Mouse (Mus musculus) embryonic facial prominence, embryonic 12.5 days (tissue): ENCODE results near the gene Rnase2b. TPM values are rescaled to one million over a fixed set of nuclear protein-coding genes. Genes with fewer than 3 reads are reported as not detected.

Experiments
- ATAC-seq: fragments of 200-750 bp; cut with Nextera tagmentation; 2 replicates; pipeline ENCODE4 v1.8.0; 2017; ENCODE audit not compliant: insufficient number of reproducible peaks, insufficient read depth, low FRiP score, low TSS enrichment
- H3K27ac ChIP-seq: fragments of 300-500 bp; sonication (generic); 2 replicates; pipeline ENCODE4 v1.5.1; 2016; ENCODE audit warnings: mild to moderate bottlenecking
- H3K27me3 ChIP-seq: fragments of 300-500 bp; sonication (generic); 2 replicates; pipeline ENCODE4 v1.6.1; 2016; ENCODE audit warnings: mild to moderate bottlenecking, moderate library complexity
- H3K36me3 ChIP-seq: fragments of 300-500 bp; sonication (generic); 2 replicates; pipeline ENCODE4 v1.6.1; 2016; ENCODE audit warnings: mild to moderate bottlenecking
- H3K4me1 ChIP-seq: fragments of 300-500 bp; sonication (generic); 2 replicates; pipeline ENCODE4 v1.6.1; 2016
- H3K4me2 ChIP-seq: fragments of 300-500 bp; sonication (generic); replicated peaks from 2 replicates; pipeline ENCODE4 v1.6.1; 2016; ENCODE audit warnings: mild to moderate bottlenecking, moderate library complexity
- H3K4me3 ChIP-seq: fragments of 300-500 bp; sonication (generic); 2 replicates; pipeline ENCODE4 v1.5.1; 2016; ENCODE audit warnings: mild to moderate bottlenecking
- H3K9ac ChIP-seq: fragments of 300-500 bp; sonication (generic); 2 replicates; pipeline ENCODE4 v1.6.1; 2016; ENCODE audit warnings: mild to moderate bottlenecking, moderate library complexity
- H3K9me3 ChIP-seq: fragments of 300-500 bp; sonication (generic); 2 replicates; pipeline ENCODE4 v1.6.1; 2016; ENCODE audit warnings: mild to moderate bottlenecking, moderate library complexity
- WGBS: fragments of 180-500 bp; shearing (Covaris S2); methylation state at CpG from one replicate; pipeline ENCODE4 v1.1.7; 2016; 5-methylcytosine and 5-hydroxymethylcytosine counted together
- polyA plus RNA-seq: library from polyadenylated mRNA; unstranded; fragments of >200 nt; fragmentation: Nextera tagmentation; extraction: Ambion mirVana; gene quantifications from 2 replicates; pipeline ENCODE4 v1.2.1, GENCODE M21; 2016

The Rnase2b gene
- polyA plus RNA-seq, 1 experiment from 2014 or later: not detected

GRCm38 (mm10) chr14:51200466-51200865 lies 38.4 kb downstream of the Rnase2b start:
- no peaks in the 10 kb centered on the region for H3K4me1 ChIP-seq
- WGBS: 86% methylated on average over 2 of the region's 2 CpGs
- no peak for ATAC-seq
- H3K27ac ChIP-seq: no peak overlapping the region
- H3K4me3 ChIP-seq: no peak overlapping the region
- H3K4me2 ChIP-seq: no peak overlapping the region
- H3K9ac ChIP-seq: no peak overlapping the region
- no peaks in the 10 kb centered on the region for H3K27me3 ChIP-seq
- no peaks in the 10 kb centered on the region for H3K9me3 ChIP-seq
- no peaks in the 10 kb centered on the region for H3K36me3 ChIP-seq

DNA sequence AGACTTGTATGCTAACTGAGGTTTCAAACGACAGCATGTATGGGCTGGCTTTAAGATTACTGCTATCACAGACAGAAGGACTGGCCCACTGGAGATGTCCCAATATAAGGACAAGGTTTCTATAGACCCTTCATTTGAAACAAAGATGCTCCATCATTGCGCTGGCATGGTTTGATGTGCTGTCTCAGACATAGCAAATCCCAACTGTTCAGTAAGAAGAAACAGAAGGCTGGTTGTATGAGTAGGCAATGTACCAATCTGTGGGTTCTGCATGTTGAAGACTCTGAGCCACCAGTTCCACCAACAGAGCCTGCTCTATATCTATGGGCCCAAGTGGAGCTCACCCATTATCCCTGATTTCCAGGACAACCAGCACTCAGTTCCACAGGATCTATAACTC lies 41.1 kb downstream of the Rnase2b start, which contains the start of gene Ear14:
TSS of gene Ear14 (plus strand) at position 277 of the 400 bp plus-strand sequence.
- H3K9ac ChIP-seq: no peak within 1 kb of the TSS
- H3K27ac ChIP-seq: no peak within 1 kb of the TSS
- H3K4me3 ChIP-seq: no peak within 1 kb of the TSS
- H3K9me3 ChIP-seq: no peaks in the 10 kb centered on the region
- no peaks in the 10 kb centered on the region for H3K36me3 ChIP-seq
- H3K27me3 ChIP-seq: no peaks in the 10 kb centered on the region
- H3K4me2 ChIP-seq: no peak within 1 kb of the TSS
- no peaks in the 10 kb centered on the region for H3K4me1 ChIP-seq
- no peak for ATAC-seq
- WGBS: 81% methylated on average over 2 of the region's 2 CpGs

Other genes starting within 250 kb of the Rnase2b start
- gene Osgep, start 237.4 kb upstream of the Rnase2b start, polyA plus RNA-seq: 162 and 166 TPM in 2 replicates
- 320 and 335 TPM in 2 replicates for gene Apex1, start 237.3 kb upstream of the Rnase2b start, polyA plus RNA-seq
- gene Pip4p1, start 231.4 kb upstream of the Rnase2b start, polyA plus RNA-seq: 54.5 and 57.6 TPM in 2 replicates
- 48.8 and 49.9 TPM in 2 replicates for gene Pnp, start 231.2 kb upstream of the Rnase2b start, polyA plus RNA-seq
- gene Gm49342, start 217.7 kb upstream of the Rnase2b start, polyA plus RNA-seq: not detected in 2 replicates
- gene Pnp2, start 206.3 kb upstream of the Rnase2b start, polyA plus RNA-seq: 0.29 TPM in 1 of 2 replicates, not detected in the other
- gene Rnase10, start 154.5 kb upstream of the Rnase2b start, polyA plus RNA-seq: not detected in 2 replicates
- gene Rnase9, start 120.4 kb upstream of the Rnase2b start, polyA plus RNA-seq: not detected in 2 replicates
- gene Rnase11, start 112.1 kb upstream of the Rnase2b start, polyA plus RNA-seq: not detected in 2 replicates
- not detected in 2 replicates for gene Rnase12, start 104.6 kb upstream of the Rnase2b start, polyA plus RNA-seq
- gene Olfr750, start 87.8 kb upstream of the Rnase2b start, polyA plus RNA-seq: not detected in 2 replicates
- gene Rnase4, start 71.2 kb upstream of the Rnase2b start, polyA plus RNA-seq: 17.8 and 18.9 TPM in 2 replicates
- 4.1 and 4.5 TPM in 2 replicates for gene Ang, start 71.1 kb upstream of the Rnase2b start, polyA plus RNA-seq
- gene Eddm3b, start 47.8 kb upstream of the Rnase2b start, polyA plus RNA-seq: not detected in 2 replicates
- 0.28 and 0.29 TPM in 2 replicates for gene Rnase6, start 38.4 kb upstream of the Rnase2b start, polyA plus RNA-seq
- not detected in 2 replicates for gene Rnase1, start 15.5 kb upstream of the Rnase2b start, polyA plus RNA-seq
- gene Ang2, start 36.9 kb downstream of the Rnase2b start, polyA plus RNA-seq: not detected in 2 replicates
- gene Ear14, start 41.1 kb downstream of the Rnase2b start, polyA plus RNA-seq: not detected in 2 replicates
- not detected in 2 replicates for gene Rnase2a, start 93.9 kb downstream of the Rnase2b start, polyA plus RNA-seq
- not detected in 2 replicates for gene Gm7247, start 199.5 kb downstream of the Rnase2b start, polyA plus RNA-seq
- gene Vmn2r88, start 248.6 kb downstream of the Rnase2b start, polyA plus RNA-seq: not detected in 2 replicates